Comparison of ENCODE assay signal across 28 mouse cellular contexts in the genomic region with DNA sequence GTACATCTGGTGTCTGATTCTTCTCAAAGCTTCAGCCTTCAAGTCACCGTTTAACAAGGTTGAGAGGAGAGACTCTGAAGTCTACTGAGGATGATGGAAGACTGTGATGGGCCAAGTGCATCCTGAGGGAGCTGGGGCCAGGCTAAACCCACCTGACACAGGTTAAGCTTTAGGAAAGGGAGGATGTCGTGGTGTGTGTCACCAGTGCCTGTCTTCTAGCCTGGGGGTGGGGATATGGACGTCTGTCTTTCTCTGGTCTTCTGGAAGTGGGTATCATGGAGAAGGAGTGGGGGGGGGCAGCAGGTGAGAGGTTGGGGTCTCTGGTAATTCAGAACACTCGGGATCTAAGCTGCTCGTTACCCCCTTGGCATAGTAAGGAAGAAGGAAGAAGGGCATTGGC.
"Had no signal": no experiment of that assay in that cellular context is flagged by ENCODE, and none has a peak within 500 bp of the region (broad histone marks: within the 10 kb centered on the region; RNA-seq: fewer than 3 reads in every experiment).

No protein-coding gene starts in this region.

- H3K36me3 ChIP-seq: limb, embryonic 10.5 days; limb, embryonic 12.5 days; limb, embryonic 13.5 days; limb, embryonic 15.5 days; liver, embryonic 13.5 days; liver, embryonic 15.5 days; lung, embryonic 15.5 days; midbrain, embryonic 10.5 days; midbrain, embryonic 12.5 days; midbrain, embryonic 13.5 days; midbrain, embryonic 15.5 days had no signal

- H3K27ac ChIP-seq: left cerebral cortex, adult 2 months; limb, embryonic 10.5 days; limb, embryonic 12.5 days; limb, embryonic 13.5 days; limb, embryonic 15.5 days; liver, embryonic 13.5 days; liver, embryonic 14.5 days; liver, embryonic 15.5 days; lung, embryonic 15.5 days; macrophage; midbrain, embryonic 10.5 days; midbrain, embryonic 12.5 days; midbrain, embryonic 13.5 days; midbrain, embryonic 15.5 days had no signal

- ATAC-seq: lung, postnatal 0 days; midbrain, embryonic 13.5 days; midbrain, embryonic 15.5 days; midbrain, embryonic 16.5 days had no signal

- H3K27me3 ChIP-seq: limb, embryonic 12.5 days; limb, embryonic 13.5 days; limb, embryonic 15.5 days; liver, embryonic 13.5 days; liver, embryonic 15.5 days; lung, embryonic 15.5 days; megakaryocyte, embryonic 14.5 days; midbrain, embryonic 12.5 days; midbrain, embryonic 13.5 days; midbrain, embryonic 15.5 days had no signal

- H3K4me2 ChIP-seq: limb, embryonic 12.5 days; limb, embryonic 13.5 days; limb, embryonic 15.5 days; liver, embryonic 13.5 days; liver, embryonic 15.5 days; lung, embryonic 14.5 days; lung, embryonic 15.5 days; midbrain, embryonic 11.5 days; midbrain, embryonic 12.5 days; midbrain, embryonic 13.5 days; midbrain, embryonic 15.5 days had no signal

- H3K9ac ChIP-seq: limb, embryonic 12.5 days; limb, embryonic 13.5 days; limb, embryonic 15.5 days; liver, embryonic 13.5 days; liver, embryonic 14.5 days; liver, embryonic 15.5 days; lung, embryonic 14.5 days; lung, embryonic 15.5 days; midbrain, embryonic 12.5 days; midbrain, embryonic 13.5 days; midbrain, embryonic 15.5 days had no signal

- H3K4me3 ChIP-seq: left cerebral cortex, adult 2 months; limb, embryonic 10.5 days; limb, embryonic 12.5 days; limb, embryonic 13.5 days; limb, embryonic 15.5 days; liver, embryonic 13.5 days; liver, embryonic 15.5 days; lung, embryonic 15.5 days; megakaryocyte, embryonic 14.5 days; midbrain, embryonic 10.5 days; midbrain, embryonic 12.5 days; midbrain, embryonic 13.5 days; midbrain, embryonic 15.5 days; myocyte had no signal

- H3K9me3 ChIP-seq: limb, embryonic 10.5 days; limb, embryonic 12.5 days; limb, embryonic 13.5 days; limb, embryonic 15.5 days; liver, embryonic 13.5 days; liver, embryonic 15.5 days; lung, embryonic 15.5 days; megakaryocyte, embryonic 14.5 days; midbrain, embryonic 10.5 days; midbrain, embryonic 12.5 days; midbrain, embryonic 13.5 days; midbrain, embryonic 15.5 days had no signal

- H3K4me1 ChIP-seq: limb, embryonic 12.5 days; lung, embryonic 15.5 days; midbrain, embryonic 12.5 days; midbrain, embryonic 15.5 days had no signal

- DNase-seq: left cerebral cortex, postnatal 4 days; liver, embryonic 13.5 days; lung, adult 18-20 months; lung, adult 2 months; lung, embryonic 14.5 days; lung, postnatal 10 days; lung, postnatal 14 days; lung, postnatal 36 days; lung, postnatal 4 days; midbrain, embryonic 14.5 days had no signal
